Mouse (Mus musculus) midbrain, embryonic 11.5 days (tissue): ENCODE results near the gene Scamp1. TPM values are rescaled to one million over a fixed set of nuclear protein-coding genes. Genes with fewer than 3 reads are reported as not detected.

Source experiments
- ATAC-seq: fragments of 200-750 bp; cut with Nextera tagmentation; 2 replicates; pipeline ENCODE4 v1.8.0; 2017; ENCODE audit warnings: moderate TSS enrichment, moderate library complexity; ENCODE audit not compliant: low FRiP score
- DNase-seq: peaks from one replicate; pipeline ENCODE4 v3.0.0; 2015; ENCODE audit warnings: low spot score; ENCODE audit errors: missing footprints
- H3K27ac ChIP-seq: fragments of 300-500 bp; sonication (generic); 2 replicates; pipeline ENCODE4 v1.5.1; 2014; ENCODE audit warnings: low read depth, low read length
- H3K27me3 ChIP-seq: fragments of 300-500 bp; sonication (generic); 2 replicates; pipeline ENCODE4 v1.6.1; 2014; ENCODE audit warnings: mild to moderate bottlenecking, low read length, moderate library complexity, mixed read lengths; ENCODE audit not compliant: control insufficient read depth, insufficient read depth
- H3K36me3 ChIP-seq: fragments of 300-500 bp; sonication (generic); 2 replicates; pipeline ENCODE4 v1.6.1; 2014; ENCODE audit warnings: mild to moderate bottlenecking, low read length, moderate library complexity, mixed read lengths; ENCODE audit not compliant: control insufficient read depth, insufficient read depth
- H3K4me1 ChIP-seq: fragments of 300-500 bp; sonication (generic); 2 replicates; pipeline ENCODE4 v1.6.1; 2014; ENCODE audit warnings: low read length; ENCODE audit not compliant: control insufficient read depth, insufficient read depth
- H3K4me2 ChIP-seq: fragments of 300-500 bp; sonication (generic); 2 replicates; pipeline ENCODE4 v1.6.1; 2014; ENCODE audit warnings: mild to moderate bottlenecking, moderate library complexity
- H3K4me3 ChIP-seq: fragments of 300-500 bp; sonication (generic); 2 replicates; pipeline ENCODE4 v1.5.1; 2014; ENCODE audit warnings: low read depth, low read length
- H3K9ac ChIP-seq: fragments of 300-500 bp; sonication (generic); 2 replicates; pipeline ENCODE4 v1.6.1; 2014; ENCODE audit warnings: low read length
- H3K9me3 ChIP-seq: fragments of 300-500 bp; sonication (generic); 2 replicates; pipeline ENCODE4 v1.6.1; 2016; ENCODE audit warnings: low read length; ENCODE audit not compliant: control insufficient read depth
- WGBS: fragments of 180-500 bp; shearing (Covaris S2); extraction: QIAGEN DNeasy Blood & Tissue Kit; methylation state at CpG from one replicate; pipeline ENCODE4 v1.1.7; 2014; 5-methylcytosine and 5-hydroxymethylcytosine counted together
- polyA plus RNA-seq: library from polyadenylated mRNA; unstranded; fragments of >200 nt; fragmentation: Nextera tagmentation; extraction: Ambion mirVana; gene quantifications from 2 replicates; pipeline ENCODE4 v1.2.1, GENCODE M21; 2014

Scamp1 gene
- polyA plus RNA-seq, 1 experiment from 2014 or later, result 34.2 TPM

DNA sequence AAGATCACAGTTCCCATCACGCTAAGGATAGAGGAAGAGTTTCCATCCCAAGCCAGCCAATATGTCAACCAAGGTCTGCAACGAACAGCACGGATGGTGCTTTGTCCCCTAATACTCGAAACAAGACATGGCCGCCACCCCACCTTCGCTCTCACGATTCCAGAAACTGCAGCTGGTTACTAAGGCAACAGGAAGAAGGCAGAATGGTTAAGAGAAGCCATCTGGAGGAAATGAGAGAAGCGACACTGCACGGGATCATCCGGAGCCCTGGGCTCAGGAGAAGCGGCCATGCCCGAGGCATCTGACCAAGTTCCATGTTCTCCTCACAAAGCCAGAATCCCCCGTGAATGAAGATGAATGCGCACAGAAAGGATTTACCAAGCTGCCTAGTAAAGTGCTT is 62.0 kb downstream of the Scamp1 start:
- DNase-seq (no peak), ATAC-seq (no peak)
- no peaks in the 10 kb centered on the region for H3K4me1 ChIP-seq
- no peak overlapping the region for H3K9ac ChIP-seq
- no peaks in the 10 kb centered on the region; the same call in 1 of the 2 replicates for H3K36me3 ChIP-seq
- H3K27ac ChIP-seq, result no peak overlapping the region
- H3K27me3 ChIP-seq, result no peaks in the 10 kb centered on the region
- H3K4me2 ChIP-seq, result no peak overlapping the region
- no peaks in the 10 kb centered on the region for H3K9me3 ChIP-seq
- H3K4me3 ChIP-seq, result no peak overlapping the region
- 84% methylated on average over 14 of the region's 14 CpGs for WGBS

DNA sequence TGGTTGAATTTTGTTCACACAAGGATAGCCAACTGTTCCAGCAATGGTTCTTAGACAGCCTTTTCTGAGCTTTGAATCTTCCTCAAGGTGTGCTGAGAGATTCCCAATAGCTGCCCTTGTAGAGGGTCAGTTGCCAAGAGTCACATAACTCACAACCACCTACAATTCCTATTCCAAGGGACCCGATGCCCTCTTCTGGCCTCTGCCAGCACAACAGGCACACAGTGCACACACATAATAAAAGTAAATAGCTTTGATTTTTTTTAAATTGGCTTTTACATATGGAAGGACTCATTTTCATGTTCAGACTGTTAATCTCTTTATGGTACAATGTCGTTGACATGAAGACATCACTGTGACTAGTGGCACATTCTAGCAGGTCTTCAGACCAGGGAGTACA is 72.9 kb downstream of the Scamp1 start:
- H3K4me2 ChIP-seq, result no peak overlapping the region
- 86% methylated on average over 2 of the region's 2 CpGs for WGBS
- no peaks in the 10 kb centered on the region; the same call in 1 of the 2 replicates for H3K4me1 ChIP-seq
- no peak overlapping the region for H3K9ac ChIP-seq
- H3K27ac ChIP-seq, result no peak overlapping the region
- no peak overlapping the region for H3K4me3 ChIP-seq
- H3K27me3 ChIP-seq, result no peaks in the 10 kb centered on the region
- ATAC-seq (no peak), DNase-seq (no peak)
- H3K9me3 ChIP-seq, result peaks cover 2% of the 10 kb centered on the region; the same call in 1 of the 2 replicates
- peaks cover 3% of the 10 kb centered on the region; the same call in 1 of the 2 replicates for H3K36me3 ChIP-seq

DNA sequence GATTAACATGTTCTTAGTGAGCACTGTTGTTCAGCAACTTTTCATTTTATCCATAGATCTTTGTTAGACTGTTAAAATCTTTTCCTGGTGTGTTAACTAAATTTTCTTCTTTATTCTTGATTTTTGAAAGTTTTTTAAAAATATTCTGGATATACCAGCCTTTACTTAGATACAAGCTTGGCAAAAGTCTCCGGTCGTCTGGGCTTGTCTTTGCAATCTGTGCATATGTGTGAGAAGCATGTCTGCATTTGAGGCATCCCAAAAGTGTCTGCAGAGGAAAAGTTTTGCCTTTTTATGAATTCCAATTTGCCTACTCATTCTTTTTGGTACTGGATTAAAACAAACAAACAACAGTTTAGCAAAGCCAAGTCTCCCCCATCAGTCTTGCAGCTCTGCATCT is 73.5 kb downstream of the Scamp1 start:
- no peaks in the 10 kb centered on the region for H3K27me3 ChIP-seq
- no peak overlapping the region for H3K4me2 ChIP-seq
- no peak overlapping the region for H3K27ac ChIP-seq
- H3K4me1 ChIP-seq, result no peaks in the 10 kb centered on the region; the same call in 1 of the 2 replicates
- peaks cover 2% of the 10 kb centered on the region; the same call in 1 of the 2 replicates for H3K9me3 ChIP-seq
- no peak overlapping the region for H3K4me3 ChIP-seq
- H3K36me3 ChIP-seq, result peaks cover 3% of the 10 kb centered on the region; the same call in 1 of the 2 replicates
- H3K9ac ChIP-seq, result no peak overlapping the region
- ATAC-seq (no peak), DNase-seq (no peak)
- WGBS, result 90% methylated on average over 2 of the region's 2 CpGs

- DNase-seq, result no peak
- Histone ChIP-seq H3K9me3 (peaks cover 2% of the 10 kb centered on the region; the same call in 1 of the 2 replicates), H3K27ac (no peak overlapping the region), H3K27me3 (no peaks in the 10 kb centered on the region), H3K4me3 (no peak overlapping the region), H3K36me3 (peaks cover 3% of the 10 kb centered on the region; the same call in 1 of the 2 replicates), H3K4me2 (no peak overlapping the region), H3K4me1 (no peaks in the 10 kb centered on the region; the same call in 1 of the 2 replicates), H3K9ac (no peak overlapping the region)
- ATAC-seq, result no peak
- 72% methylated on average over 6 of the region's 6 CpGs for WGBS
These were observed 74.2 kb downstream of the Scamp1 start for GRCm38 (mm10) chr13:94211236-94212119.

GRCm38 (mm10) chr13:94208892-94209291 is 76.8 kb downstream of the Scamp1 start:
- Histone ChIP-seq H3K27ac (no peak overlapping the region), H3K9ac (no peak overlapping the region), H3K9me3 (peaks cover 2% of the 10 kb centered on the region; the same call in 1 of the 2 replicates), H3K4me1 (no peaks in the 10 kb centered on the region; the same call in 1 of the 2 replicates), H3K27me3 (no peaks in the 10 kb centered on the region), H3K36me3 (peaks cover 3% of the 10 kb centered on the region; the same call in 1 of the 2 replicates), H3K4me2 (no peak overlapping the region), H3K4me3 (no peak overlapping the region)
- DNase-seq (no peak), ATAC-seq (no peak)

GRCm38 (mm10) chr13:94207973-94208372 is 77.7 kb downstream of the Scamp1 start:
- H3K9ac ChIP-seq, result no peak overlapping the region
- H3K9me3 ChIP-seq, result peaks cover 2% of the 10 kb centered on the region; the same call in 1 of the 2 replicates
- no peak overlapping the region for H3K4me2 ChIP-seq
- no peaks in the 10 kb centered on the region; the same call in 1 of the 2 replicates for H3K4me1 ChIP-seq
- H3K27ac ChIP-seq, result no peak overlapping the region
- peaks cover 3% of the 10 kb centered on the region; the same call in 1 of the 2 replicates for H3K36me3 ChIP-seq
- 95% methylated on average over 16 of the region's 16 CpGs for WGBS
- no peaks in the 10 kb centered on the region for H3K27me3 ChIP-seq
- no peak overlapping the region for H3K4me3 ChIP-seq
- ATAC-seq, result no peak
- no peak for DNase-seq

DNA sequence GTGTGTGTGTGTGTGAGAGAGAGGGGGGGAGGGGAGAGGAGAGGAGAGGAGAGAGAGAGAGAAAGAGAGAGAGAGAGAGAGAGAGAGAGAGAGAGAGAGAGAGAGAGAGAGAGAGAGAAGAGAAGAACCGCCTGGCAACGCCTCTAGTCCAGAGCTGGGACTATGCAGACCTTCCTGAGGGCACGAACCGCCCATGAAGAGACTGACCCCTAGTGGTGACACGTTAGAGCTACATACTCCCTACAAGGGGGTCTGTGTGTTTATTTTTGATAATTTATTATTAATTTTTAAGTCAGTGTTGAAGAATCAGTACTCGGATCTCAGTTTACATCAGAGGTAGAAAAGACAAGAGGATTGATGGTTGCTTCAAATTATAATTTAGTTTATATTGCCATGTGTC is 80.4 kb downstream of the Scamp1 start:
- Histone ChIP-seq H3K36me3 (peaks cover 3% of the 10 kb centered on the region; the same call in 1 of the 2 replicates), H3K27me3 (no peaks in the 10 kb centered on the region), H3K9me3 (peaks cover 2% of the 10 kb centered on the region; the same call in 1 of the 2 replicates), H3K4me2 (no peak overlapping the region), H3K4me3 (no peak overlapping the region), H3K4me1 (no peaks in the 10 kb centered on the region), H3K9ac (no peak overlapping the region), H3K27ac (no peak overlapping the region)
- ATAC-seq (peak; percentile 84), DNase-seq (no peak)
- WGBS, result 8% methylated on average over 6 of the region's 6 CpGs

DNA sequence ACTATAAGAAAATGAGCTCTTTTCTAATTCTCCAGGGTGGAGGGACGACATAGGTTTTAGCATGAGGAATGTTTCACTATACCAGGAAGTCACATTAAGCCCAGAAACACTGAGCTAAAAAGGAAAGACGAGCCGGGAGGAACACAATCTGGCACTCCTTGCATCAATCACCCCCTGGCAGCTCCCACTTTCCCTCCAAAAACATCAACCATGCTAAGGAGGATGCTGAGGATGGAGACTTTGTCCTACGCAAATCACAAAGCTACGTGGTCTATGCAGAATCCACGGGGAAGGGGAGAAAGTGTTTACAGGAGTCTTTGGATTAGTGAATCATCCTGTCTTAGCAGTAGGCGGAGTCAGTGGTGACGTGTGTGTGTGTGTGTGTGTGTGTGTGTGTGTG is 85.8 kb downstream of the Scamp1 start:
- Histone ChIP-seq H3K4me3 (no peak overlapping the region), H3K4me2 (no peak overlapping the region), H3K27ac (no peak overlapping the region), H3K27me3 (no peaks in the 10 kb centered on the region), H3K9me3 (no peaks in the 10 kb centered on the region), H3K9ac (no peak overlapping the region), H3K36me3 (no peaks in the 10 kb centered on the region), H3K4me1 (no peaks in the 10 kb centered on the region)
- DNase-seq (no peak), ATAC-seq (no peak)
- 79% methylated on average over 8 of the region's 8 CpGs for WGBS

DNA sequence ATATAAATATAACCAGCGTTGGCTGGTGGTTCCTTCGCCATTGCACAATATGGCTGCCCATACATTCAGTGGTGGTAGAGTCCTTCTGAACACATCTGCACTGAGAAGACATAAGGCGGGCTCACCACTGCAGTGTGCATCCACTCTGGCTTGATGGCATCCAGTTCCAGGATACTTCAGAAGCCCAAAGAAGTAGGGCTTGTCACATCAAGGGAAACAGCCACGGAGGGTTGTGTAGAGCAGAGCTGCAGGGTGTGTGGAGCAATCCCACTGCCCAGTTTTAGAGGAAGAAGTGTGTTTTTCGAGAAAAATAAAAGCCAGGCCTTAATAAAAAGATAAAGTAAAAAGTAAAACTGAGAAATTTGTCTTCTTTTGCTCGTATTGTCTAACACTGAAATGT is 87.0 kb downstream of the Scamp1 start:
- Histone ChIP-seq H3K27ac (no peak overlapping the region), H3K27me3 (no peaks in the 10 kb centered on the region), H3K4me1 (no peaks in the 10 kb centered on the region), H3K36me3 (no peaks in the 10 kb centered on the region), H3K4me2 (no peak overlapping the region), H3K4me3 (no peak overlapping the region), H3K9me3 (no peaks in the 10 kb centered on the region), H3K9ac (no peak overlapping the region)
- ATAC-seq, result no peak
- DNase-seq, result no peak
- 93% methylated on average over 6 of the region's 6 CpGs for WGBS
